Mouse (Mus musculus) lung, adult 18-20 months (tissue): Measurements from ENCODE around the gene Kantr.

ENCODE experiments used
- DNase-seq, 2 experiments: peaks; one replicate each; pipeline ENCODE4 v3.0.0; 2022; ENCODE audit warnings: mixed read lengths in 2 of 2

Kantr gene

GRCm38 (mm10) chrX:152279384-152279783 is 47.9 kb downstream of the Kantr start:
- DNase-seq, result no peak

GRCm38 (mm10) chrX:152271189-152271588 is 56.1 kb downstream of the Kantr start:
- DNase-seq, result no peak
